Mouse (Mus musculus): ENCODE data around the gene Traf3ip2.

The Traf3ip2 gene

DNA sequence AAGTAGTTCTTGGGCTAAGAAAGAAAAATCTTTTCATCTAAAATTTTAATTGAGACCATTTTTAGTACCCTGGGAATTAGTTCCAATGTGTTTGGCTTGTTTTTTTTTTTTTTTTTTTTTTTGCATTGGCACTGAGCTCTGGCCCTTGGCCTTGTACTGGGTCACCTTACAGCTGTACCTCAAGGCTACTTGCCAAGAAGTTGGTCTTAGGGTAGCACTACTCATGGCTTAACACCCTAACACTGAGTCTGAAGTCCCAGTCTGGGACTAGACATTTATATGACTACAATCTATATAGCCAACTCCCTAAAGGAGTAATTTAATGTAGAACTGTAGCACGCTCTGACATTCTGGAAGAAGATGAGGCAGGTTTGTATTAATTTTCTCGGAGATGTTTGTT is 69.8 kb downstream of the Traf3ip2 start:
- CTCF ChIA-PET = interaction anchor here in 1 of 4 experiments (1.2 kb wide), 1 partner anchor 24 kb away, joined by 3 read pairs; no protein-coding TSS in a partner anchor
- POLR2A ChIA-PET = interaction anchor here in 2 of 4 experiments (0.6 to 2.6 kb wide), 5 partner anchors 8 to 721 kb away, joined by 3 to 9 read pairs (median 3); no protein-coding TSS in a partner anchor

- ChIA-PET CTCF (interaction anchor here in 1 of 4 experiments (1.2 kb wide), 1 partner anchor 25 kb away, joined by 3 read pairs; no protein-coding TSS in a partner anchor), POLR2A (interaction anchor here in 2 of 4 experiments (0.5 to 2.6 kb wide), 6 partner anchors 9 to 426 kb away, joined by 3 to 9 read pairs (median 6); no protein-coding TSS in a partner anchor)
These were observed 70.7 kb downstream of the Traf3ip2 start for GRCm38 (mm10) chr10:39683481-39683880.

GRCm38 (mm10) chr10:39686811-39687210 is 74.1 kb downstream of the Traf3ip2 start:
- CTCF ChIA-PET = interaction anchor here in 1 of 4 experiments (1.1 kb wide), 1 partner anchor 131 kb away, joined by 3 read pairs; no protein-coding TSS in a partner anchor
- POLR2A ChIA-PET = interaction anchor here in 2 of 4 experiments (0.6 to 2.1 kb wide), 5 partner anchors 13 to 447 kb away, joined by 3 to 8 read pairs (median 4); partner anchors contain the start of gene Rev3l (in 1 of the 2)

DNA sequence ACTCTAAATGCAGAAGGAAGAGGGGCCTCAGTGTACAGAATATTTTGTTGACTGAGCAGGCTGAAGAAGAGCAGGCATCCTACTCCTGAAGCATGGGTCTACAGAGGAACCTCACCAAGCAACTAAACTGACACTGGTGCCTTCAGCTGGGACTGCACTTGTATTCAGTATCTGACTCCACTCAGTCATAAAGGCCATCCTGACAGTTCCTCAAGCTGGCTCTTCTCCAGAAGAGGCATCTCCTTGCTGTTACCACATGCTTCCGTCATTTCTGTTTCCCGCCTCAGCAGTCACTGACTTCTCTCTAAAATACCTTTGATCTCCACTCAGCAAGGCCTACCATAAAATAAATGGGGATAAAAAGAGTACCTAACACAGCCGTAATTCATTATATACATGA is 75.1 kb downstream of the Traf3ip2 start:
- CTCF ChIA-PET = no interaction called here
- POLR2A ChIA-PET = interaction anchor here in 1 of 4 experiments (2.1 kb wide), 1 partner anchor 43 kb away, joined by 8 read pairs; no protein-coding TSS in a partner anchor

GRCm38 (mm10) chr10:39691351-39692064 is 78.8 kb downstream of the Traf3ip2 start:
- CTCF ChIA-PET = interaction anchor here in 2 of 4 experiments (0.5 to 0.7 kb wide), 3 partner anchors 17 to 525 kb away, joined by 3 read pairs; no protein-coding TSS in a partner anchor
- POLR2A ChIA-PET = interaction anchor here in 2 of 4 experiments (0.6 to 1.5 kb wide), 4 partner anchors 27 to 79 kb away, joined by 3 read pairs; partner anchors contain the start of gene Traf3ip2 (in 1 of the 2)

DNA sequence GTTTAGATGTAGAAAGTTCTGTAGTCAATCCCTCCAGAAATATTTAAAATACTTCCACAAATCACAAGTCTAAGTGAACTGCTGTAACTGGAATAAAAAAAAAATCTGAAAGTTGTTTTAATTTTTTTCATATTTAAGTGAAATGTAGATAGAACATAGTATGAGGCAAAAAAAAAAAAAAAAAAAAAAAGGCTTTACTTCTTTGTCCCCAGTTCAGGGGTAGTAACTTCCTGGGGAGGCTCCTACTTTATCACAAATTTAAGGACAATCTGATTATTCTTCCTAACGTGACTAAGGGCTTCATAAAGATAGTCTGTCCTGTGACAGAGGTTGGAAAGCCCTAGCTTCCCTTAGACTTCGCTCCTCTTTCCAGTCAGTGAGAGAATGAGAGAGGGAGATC is 79.4 kb downstream of the Traf3ip2 start:
- CTCF ChIA-PET = interaction anchor here in 2 of 4 experiments (0.5 to 0.7 kb wide), 3 partner anchors 16 to 524 kb away, joined by 3 read pairs; no protein-coding TSS in a partner anchor
- POLR2A ChIA-PET = interaction anchor here in 1 of 4 experiments (0.6 to 2.4 kb wide), 2 partner anchors 39 to 297 kb away, joined by 3 to 13 read pairs; partner anchors contain the start of gene Rev3l

All from embryonic stem cell, embryonic (primary cell).